Mouse (Mus musculus): ENCODE measurements around the gene Ppan. TPM values are rescaled to one million over a fixed set of nuclear protein-coding genes. Genes with fewer than 3 reads are reported as not detected.
A peak's percentile ranks its signal among the peaks of the same experiment; 100 is the strongest.

Ppan gene
- total and polyA plus RNA-seq, 2 experiments from 2014 or later = 43.1 to 72.4 TPM

- 10% methylated on average over 25 of the region's 39 CpGs for WGBS
Observed at GRCm38 (mm10) chr9:20897736-20898510, 9.9 kb downstream of the Ppan start.

GRCm38 (mm10) chr9:20898511-20899073 is 10.6 kb downstream of the Ppan start, which contains the start of gene Eif3g:
TSS of gene Eif3g (minus strand) at chr9:20898623.
- peak within 1 kb of the TSS; percentile 77 for H3K27ac ChIP-seq (ENCODE audit: low read depth, low read length)

More at GRCm38 (mm10) chr9:20897736-20898510, 9.9 kb downstream of the Ppan start:
- Histone ChIP-seq H3K27ac (ENCODE audit: low read depth, low read length) (peak overlapping the region; percentile 77), H3K9ac (peak overlapping the region; percentile 82), H3K4me2 (ENCODE audit: low read depth) (peak overlapping the region; percentile 97), H3K4me1 (ENCODE audit: insufficient read depth) (peaks cover 8% of the 10 kb centered on the region; the same call in 1 of the 2 replicates), H3K4me3 (ENCODE audit: low read depth, low read length) (peak overlapping the region; percentile 93), H3K27me3 (ENCODE audit: insufficient read depth, low read length) (no peaks in the 10 kb centered on the region), H3K9me3 (ENCODE audit: low read length) (no peaks in the 10 kb centered on the region), H3K36me3 (ENCODE audit: insufficient read depth) (peaks cover 34% of the 10 kb centered on the region)
- no peak for TF ChIP-seq CTCF (IDR thresholded peaks at IDR 0.05; ENCODE audit: low read depth)
- ATAC-seq (peak; percentile 55), DNase-seq (no peak)

GRCm38 (mm10) chr9:20901466-20902173 is 13.6 kb downstream of the Ppan start:
- Histone ChIP-seq H3K4me3 (ENCODE audit: low read depth, low read length) (no peak overlapping the region), H3K9me3 (ENCODE audit: low read length) (no peaks in the 10 kb centered on the region), H3K36me3 (ENCODE audit: insufficient read depth) (peaks cover 16% of the 10 kb centered on the region), H3K27me3 (ENCODE audit: insufficient read depth, low read length) (no peaks in the 10 kb centered on the region), H3K4me1 (ENCODE audit: insufficient read depth) (peaks cover 8% of the 10 kb centered on the region; the same call in 1 of the 2 replicates), H3K27ac (ENCODE audit: low read depth, low read length) (0 out of 2 replicates have a peak overlapping the region, but pooled peaks have one; percentile 15), H3K9ac (no peak overlapping the region), H3K4me2 (ENCODE audit: low read depth) (no peak overlapping the region)
- 17% methylated on average over 13 of the region's 13 CpGs for WGBS
- peak; percentile 37 for DNase-seq
- peak; percentile 66 for TF ChIP-seq CTCF (IDR thresholded peaks at IDR 0.05; ENCODE audit: low read depth)
- 0 out of 2 replicates have a peak, but pooled peaks have one; percentile 14 for ATAC-seq

More at GRCm38 (mm10) chr9:20898511-20899073, 10.6 kb downstream of the Ppan start, which contains the start of gene Eif3g:
- DNase-seq (peak; percentile 92), ATAC-seq (peak; percentile 93)
- peak; percentile 96 for TF ChIP-seq CTCF (IDR thresholded peaks at IDR 0.05; ENCODE audit: low read depth)
- peak within 1 kb of the TSS; percentile 97 for H3K4me2 ChIP-seq (ENCODE audit: low read depth)
- peaks cover 8% of the 10 kb centered on the region; the same call in 1 of the 2 replicates for H3K4me1 ChIP-seq (ENCODE audit: insufficient read depth)
- no peaks in the 10 kb centered on the region for H3K27me3 ChIP-seq (ENCODE audit: insufficient read depth, low read length)
- WGBS = 4% methylated on average over 34 of the region's 34 CpGs
- peaks cover 28% of the 10 kb centered on the region for H3K36me3 ChIP-seq (ENCODE audit: insufficient read depth)
- peak within 1 kb of the TSS; percentile 93 for H3K4me3 ChIP-seq (ENCODE audit: low read depth, low read length)
- H3K9ac ChIP-seq = peak within 1 kb of the TSS; percentile 82
- H3K9me3 ChIP-seq (ENCODE audit: low read length) = no peaks in the 10 kb centered on the region

- Histone ChIP-seq H3K9ac (no peak overlapping the region), H3K36me3 (ENCODE audit: insufficient read depth) (peaks cover 20% of the 10 kb centered on the region), H3K4me2 (ENCODE audit: low read depth) (no peak overlapping the region), H3K27ac (ENCODE audit: low read depth, low read length) (0 out of 2 replicates have a peak overlapping the region, but pooled peaks have one; percentile 15), H3K4me1 (ENCODE audit: insufficient read depth) (peaks cover 7% of the 10 kb centered on the region; the same call in 1 of the 2 replicates), H3K4me3 (ENCODE audit: low read depth, low read length) (no peak overlapping the region), H3K9me3 (ENCODE audit: low read length) (no peaks in the 10 kb centered on the region), H3K27me3 (ENCODE audit: insufficient read depth, low read length) (no peaks in the 10 kb centered on the region)
- no peak for ATAC-seq
- DNase-seq = no peak
- no peak for TF ChIP-seq CTCF (IDR thresholded peaks at IDR 0.05; ENCODE audit: low read depth)
- 48% methylated on average over 6 of the region's 6 CpGs for WGBS
Observed at GRCm38 (mm10) chr9:20902174-20902491, 14.2 kb downstream of the Ppan start.

- DNase-seq (no peak), ATAC-seq (no peak)
- 71% methylated on average over 9 of the region's 9 CpGs for whole genome bisulfite sequencing
- no peaks in the 10 kb centered on the region for H3K9me3 ChIP-seq (ENCODE audit: low read length)
- H3K9ac ChIP-seq = no peak overlapping the region
- H3K36me3 ChIP-seq (ENCODE audit: insufficient read depth) = peaks cover 97% of the 10 kb centered on the region
- H3K27me3 ChIP-seq (ENCODE audit: insufficient read depth, low read length) = no peaks in the 10 kb centered on the region
- TF ChIP-seq CTCF (IDR thresholded peaks at IDR 0.05; ENCODE audit: low read depth) = no peak
- H3K4me3 ChIP-seq (ENCODE audit: low read depth, low read length) = no peak overlapping the region
- no peak overlapping the region for H3K27ac ChIP-seq (ENCODE audit: low read depth, low read length)
- H3K4me1 ChIP-seq (ENCODE audit: insufficient read depth) = no peaks in the 10 kb centered on the region
- no peak overlapping the region for H3K4me2 ChIP-seq (ENCODE audit: low read depth)
Observed at GRCm38 (mm10) chr9:20909948-20910347, 22.0 kb downstream of the Ppan start.

- no peak overlapping the region for H3K9ac ChIP-seq
- TF ChIP-seq CTCF (IDR thresholded peaks at IDR 0.05; ENCODE audit: low read depth) = no peak
- no peaks in the 10 kb centered on the region for H3K27me3 ChIP-seq (ENCODE audit: insufficient read depth, low read length)
- H3K27ac ChIP-seq (ENCODE audit: low read depth, low read length) = no peak overlapping the region
- H3K4me2 ChIP-seq (ENCODE audit: low read depth) = no peak overlapping the region
- WGBS = 81% methylated on average over 4 of the region's 4 CpGs
- no peaks in the 10 kb centered on the region for H3K9me3 ChIP-seq (ENCODE audit: low read length)
- H3K4me1 ChIP-seq (ENCODE audit: insufficient read depth) = no peaks in the 10 kb centered on the region
- no peak for ATAC-seq
- H3K4me3 ChIP-seq (ENCODE audit: low read depth, low read length) = no peak overlapping the region
- H3K36me3 ChIP-seq (ENCODE audit: insufficient read depth) = peaks cover 98% of the 10 kb centered on the region
- no peak for DNase-seq
Observed at GRCm38 (mm10) chr9:20916160-20916559, 28.2 kb downstream of the Ppan start.
